Mouse (Mus musculus) stomach, embryonic 16.5 days (tissue): ENCODE data around the gene Sec24a. TPM values are rescaled to one million over a fixed set of nuclear protein-coding genes. Genes with fewer than 3 reads are reported as not detected.
A peak's percentile ranks its signal among the peaks of the same experiment; 100 is the strongest.
"Not testable (repeated sequence)": the region's sequence is repeated elsewhere in the genome, so short reads cannot be mapped to it uniquely, and the experiment has no call there.

Experiments used
- ATAC-seq: fragments of 200-750 bp; cut with Nextera tagmentation; 2 replicates; pipeline ENCODE4 v1.8.0; 2017; ENCODE audit warnings: moderate number of reproducible peaks, moderate TSS enrichment; ENCODE audit not compliant: insufficient read depth, low FRiP score
- H3K27ac ChIP-seq: fragments of 300-500 bp; sonication (generic); 2 replicates; pipeline ENCODE4 v1.5.1; 2014; ENCODE audit warnings: low read length
- H3K27me3 ChIP-seq: fragments of 300-500 bp; sonication (generic); 2 replicates; pipeline ENCODE4 v1.6.1; 2014; ENCODE audit warnings: low read length, control low read depth, mixed read lengths; ENCODE audit not compliant: control insufficient read depth, insufficient read depth
- H3K36me3 ChIP-seq: fragments of 300-500 bp; sonication (generic); 2 replicates; pipeline ENCODE4 v1.6.1; 2014; ENCODE audit warnings: low read length; ENCODE audit not compliant: control insufficient read depth, insufficient read depth
- H3K4me1 ChIP-seq: fragments of 300-500 bp; sonication (generic); 2 replicates; pipeline ENCODE4 v1.6.1; 2014; ENCODE audit warnings: low read length, control low read depth, mixed read lengths; ENCODE audit not compliant: control insufficient read depth, insufficient read depth
- H3K4me2 ChIP-seq: fragments of 300-500 bp; sonication (generic); 2 replicates; pipeline ENCODE4 v1.6.1; 2014; ENCODE audit warnings: low read depth, low read length, mixed read lengths
- H3K4me3 ChIP-seq: fragments of 300-500 bp; sonication (generic); replicated peaks from 2 replicates; pipeline ENCODE4 v1.5.1; 2014; ENCODE audit warnings: mild to moderate bottlenecking, low read length
- H3K9ac ChIP-seq: fragments of 300-500 bp; sonication (generic); 2 replicates; pipeline ENCODE4 v1.6.1; 2014; ENCODE audit warnings: low read length
- H3K9me3 ChIP-seq: fragments of 300-500 bp; sonication (generic); replicated peaks from 2 replicates; pipeline ENCODE4 v1.6.1; 2016; ENCODE audit warnings: low read length, control low read depth; ENCODE audit not compliant: control insufficient read depth
- WGBS: fragments of 180-500 bp; shearing (Covaris S2); extraction: QIAGEN DNeasy Blood & Tissue Kit; methylation state at CpG from one replicate; pipeline ENCODE4 v1.1.7; 2014; 5-methylcytosine and 5-hydroxymethylcytosine counted together
- polyA plus RNA-seq: library from polyadenylated mRNA; unstranded; fragments of >200 nt; fragmentation: Nextera tagmentation; extraction: Ambion mirVana; gene quantifications from 2 replicates; pipeline ENCODE4 v1.2.1, GENCODE M21; 2015

Sec24a gene
- polyA plus RNA-seq, 1 experiment from 2014 or later = 16.5 TPM

DNA sequence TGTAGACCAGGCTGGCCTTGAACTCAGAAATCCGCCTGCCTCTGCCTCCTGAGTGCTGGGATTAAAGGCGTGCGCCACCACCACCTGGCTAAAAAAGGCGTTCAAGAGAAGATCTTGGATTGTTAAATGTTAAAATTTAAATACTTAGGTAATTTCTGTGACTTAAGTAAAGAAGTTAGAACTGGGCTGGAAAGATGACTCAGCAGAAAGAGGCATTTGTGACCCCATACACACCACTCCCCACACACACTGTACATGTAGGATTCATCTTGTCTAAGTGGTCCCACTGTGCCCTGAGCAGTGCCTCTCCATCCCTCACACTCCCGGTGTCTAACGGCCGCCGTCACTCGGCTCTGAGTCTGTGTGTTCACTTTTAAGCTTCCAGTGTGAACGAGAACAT is 57.0 kb downstream of the Sec24a start:
- Histone ChIP-seq H3K27me3 (no peaks in the 10 kb centered on the region), H3K36me3 (peaks cover 13% of the 10 kb centered on the region), H3K4me2 (no peak overlapping the region), H3K9ac (no peak overlapping the region), H3K4me3 (no peak overlapping the region), H3K27ac (no peak overlapping the region), H3K4me1 (no peaks in the 10 kb centered on the region), H3K9me3 (no peaks in the 10 kb centered on the region)
- ATAC-seq = no peak
- 94% methylated on average over 10 of the region's 10 CpGs for WGBS

DNA sequence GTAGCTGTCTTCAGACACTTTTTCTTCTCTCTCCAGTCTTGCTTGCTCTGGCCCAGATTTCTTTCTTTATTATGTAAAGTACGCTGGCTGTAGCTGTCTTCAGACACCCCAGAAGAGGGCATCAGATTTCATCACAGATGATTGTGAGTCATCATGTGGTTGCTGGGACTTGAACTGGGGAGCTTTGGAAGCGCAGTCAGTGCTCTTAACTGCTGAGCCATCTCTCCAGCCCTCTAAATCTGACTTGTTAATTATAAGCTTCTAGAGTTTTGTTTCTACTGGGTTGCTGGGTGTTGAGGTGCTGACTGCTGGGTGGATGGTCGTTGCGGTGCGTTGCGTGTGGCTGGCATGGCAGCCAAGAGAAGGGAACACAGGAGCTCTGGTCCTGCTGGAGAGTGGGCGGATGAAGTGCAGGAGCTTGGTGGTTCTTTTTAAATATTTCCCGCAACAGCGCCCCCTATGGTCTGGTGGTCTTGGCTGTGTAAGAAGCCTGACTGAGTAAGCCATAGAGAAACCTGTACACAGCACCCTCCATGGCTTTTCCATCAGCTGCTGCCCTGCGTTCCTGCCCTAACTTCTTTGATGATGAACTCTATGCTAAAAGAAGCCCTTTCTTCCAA is 59.9 kb downstream of the Sec24a start:
- no peak overlapping the region for H3K9ac ChIP-seq
- WGBS = 69% methylated on average over 10 of the region's 10 CpGs
- H3K4me1 ChIP-seq = no peaks in the 10 kb centered on the region
- no peak for ATAC-seq
- peaks cover 17% of the 10 kb centered on the region for H3K36me3 ChIP-seq
- H3K27me3 ChIP-seq = no peaks in the 10 kb centered on the region
- H3K4me2 ChIP-seq = no peak overlapping the region
- H3K4me3 ChIP-seq = no peak overlapping the region
- no peaks in the 10 kb centered on the region for H3K9me3 ChIP-seq
- no peak overlapping the region for H3K27ac ChIP-seq

- H3K9ac ChIP-seq = no peak overlapping the region
- H3K27me3 ChIP-seq = no peaks in the 10 kb centered on the region
- no peak for ATAC-seq
- H3K9me3 ChIP-seq = no peaks in the 10 kb centered on the region
- peaks cover 19% of the 10 kb centered on the region for H3K36me3 ChIP-seq
- WGBS = 82% methylated on average over 3 of the region's 3 CpGs
- no peak overlapping the region for H3K27ac ChIP-seq
- no peaks in the 10 kb centered on the region for H3K4me1 ChIP-seq
- H3K4me3 ChIP-seq = no peak overlapping the region
- no peak overlapping the region for H3K4me2 ChIP-seq
Measured at GRCm38 (mm10) chr11:51702831-51703230, 60.6 kb downstream of the Sec24a start.

DNA sequence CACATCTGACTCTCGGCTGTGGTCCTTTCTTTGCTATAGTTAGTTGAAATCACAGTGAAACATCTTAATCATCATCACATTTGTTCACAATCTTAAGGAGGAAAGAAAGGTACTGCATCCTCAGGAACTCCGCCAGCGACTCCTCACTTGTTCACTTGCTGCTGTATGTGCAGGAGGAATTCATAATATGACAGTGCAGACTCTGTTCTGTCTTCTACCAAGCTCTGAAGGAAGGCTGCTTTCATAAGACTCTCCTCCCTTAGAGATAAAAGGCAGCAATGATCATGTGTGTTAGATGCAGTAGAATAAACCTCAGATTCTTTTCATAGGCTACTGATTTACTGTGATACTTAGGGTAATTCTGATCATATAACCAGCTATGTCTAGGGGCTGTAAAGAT is 68.5 kb downstream of the Sec24a start:
- 96% methylated on average over 3 of the region's 3 CpGs for WGBS
- Histone ChIP-seq H3K27ac (no peak overlapping the region), H3K9me3 (no peaks in the 10 kb centered on the region), H3K4me1 (no peaks in the 10 kb centered on the region), H3K4me3 (no peak overlapping the region), H3K36me3 (peaks cover 19% of the 10 kb centered on the region), H3K4me2 (no peak overlapping the region), H3K27me3 (no peaks in the 10 kb centered on the region), H3K9ac (no peak overlapping the region)
- no peak for ATAC-seq

DNA sequence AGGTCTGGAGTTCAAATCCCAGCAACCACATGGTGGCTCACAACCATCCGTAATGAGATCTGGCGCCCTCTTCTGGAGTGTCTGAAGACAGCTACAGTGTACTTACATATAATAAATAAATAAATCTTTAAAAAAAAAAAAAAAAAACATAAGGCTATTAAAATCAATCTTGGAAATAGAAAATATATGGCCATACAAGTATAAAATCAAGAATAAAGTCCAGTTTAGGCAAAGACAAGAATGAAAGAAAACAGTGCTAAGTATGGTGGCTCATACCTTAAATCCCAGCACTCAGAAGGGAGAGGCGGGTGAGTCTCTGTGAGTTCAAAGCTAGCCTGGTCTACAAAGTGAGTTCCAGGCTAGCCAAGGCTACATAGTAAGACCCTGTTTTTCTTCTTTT is 72.8 kb downstream of the Sec24a start:
- not testable (repeated sequence) for H3K27me3 ChIP-seq, H3K27ac ChIP-seq, H3K9me3 ChIP-seq, H3K36me3 ChIP-seq, ATAC-seq, H3K4me2 ChIP-seq, H3K4me1 ChIP-seq, H3K4me3 ChIP-seq, H3K9ac ChIP-seq
- 90% methylated on average over 1 of the region's 3 CpGs for WGBS

DNA sequence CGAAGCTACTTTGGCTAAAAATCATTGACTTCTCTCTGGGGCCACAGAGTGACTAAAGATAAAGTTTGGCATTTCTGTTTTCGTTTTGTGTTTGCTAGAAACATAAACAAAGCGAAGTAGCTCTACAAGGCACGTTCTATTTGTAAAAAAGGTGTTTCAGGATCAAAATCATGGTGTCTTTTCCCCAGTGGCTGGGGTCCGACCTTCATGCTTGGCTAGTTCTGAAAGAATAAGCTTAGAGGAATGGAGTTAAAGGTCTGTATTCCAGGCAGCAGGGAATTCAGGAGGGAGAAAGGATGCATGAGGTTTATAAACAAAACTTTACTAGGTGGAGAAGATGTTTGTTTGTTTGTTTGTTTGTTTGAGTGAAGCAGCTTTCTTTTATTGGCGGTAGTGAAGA is 74.1 kb downstream of the Sec24a start:
- WGBS = 21% methylated on average over 6 of the region's 6 CpGs
- peak overlapping the region; percentile 75 for H3K4me2 ChIP-seq
- H3K36me3 ChIP-seq = 0 out of 2 replicates have a peak, but pooled peaks cover 5% of the 10 kb centered on the region
- H3K9ac ChIP-seq = peak overlapping the region; percentile 86
- peaks cover 9% of the 10 kb centered on the region; the same call in 1 of the 2 replicates for H3K4me1 ChIP-seq
- peak overlapping the region; percentile 61 for H3K4me3 ChIP-seq
- no peaks in the 10 kb centered on the region for H3K9me3 ChIP-seq
- H3K27me3 ChIP-seq = no peaks in the 10 kb centered on the region
- H3K27ac ChIP-seq = peak overlapping the region; percentile 100
- ATAC-seq = no peak

GRCm38 (mm10) chr11:51688330-51689328 is 74.8 kb downstream of the Sec24a start, which contains the start of gene 0610009B22Rik:
TSS of gene 0610009B22Rik (minus strand) at chr11:51688874.
- under 1% methylated on average over 60 of the region's 60 CpGs for WGBS
- Histone ChIP-seq H3K27ac (peak within 1 kb of the TSS; percentile 100), H3K9me3 (no peaks in the 10 kb centered on the region), H3K4me1 (peaks cover 9% of the 10 kb centered on the region; the same call in 1 of the 2 replicates), H3K4me2 (peak within 1 kb of the TSS; percentile 91), H3K9ac (peak within 1 kb of the TSS; percentile 88), H3K27me3 (no peaks in the 10 kb centered on the region), H3K4me3 (peak within 1 kb of the TSS; percentile 74), H3K36me3 (0 out of 2 replicates have a peak, but pooled peaks cover 5% of the 10 kb centered on the region)
- ATAC-seq = peak; percentile 99

GRCm38 (mm10) chr11:51681976-51682374 is 81.5 kb downstream of the Sec24a start:
- 40% methylated on average over 8 of the region's 8 CpGs for WGBS
- H3K4me1 ChIP-seq = 0 out of 2 replicates have a peak, but pooled peaks cover 3% of the 10 kb centered on the region
- H3K4me3 ChIP-seq = no peak overlapping the region
- H3K27ac ChIP-seq = no peak overlapping the region
- no peak overlapping the region for H3K4me2 ChIP-seq
- no peaks in the 10 kb centered on the region for H3K27me3 ChIP-seq
- no peaks in the 10 kb centered on the region for H3K36me3 ChIP-seq
- no peak for ATAC-seq
- no peak overlapping the region for H3K9ac ChIP-seq
- no peaks in the 10 kb centered on the region for H3K9me3 ChIP-seq
